Mouse (Mus musculus) heart, postnatal 0 days (tissue): Measurements from ENCODE around the gene Dusp1.

ENCODE experiments used
- CTCF ChIP-seq: IDR thresholded peaks from 2 replicates; pipeline ENCODE4 v1.5.1; 2016; ENCODE audit warnings: antibody characterized with exemption, control low read depth, low read depth
- EP300 ChIP-seq: IDR thresholded peaks from 2 replicates; pipeline ENCODE4 v1.6.1; 2016; ENCODE audit warnings: antibody characterized with exemption, low read depth

DNA sequence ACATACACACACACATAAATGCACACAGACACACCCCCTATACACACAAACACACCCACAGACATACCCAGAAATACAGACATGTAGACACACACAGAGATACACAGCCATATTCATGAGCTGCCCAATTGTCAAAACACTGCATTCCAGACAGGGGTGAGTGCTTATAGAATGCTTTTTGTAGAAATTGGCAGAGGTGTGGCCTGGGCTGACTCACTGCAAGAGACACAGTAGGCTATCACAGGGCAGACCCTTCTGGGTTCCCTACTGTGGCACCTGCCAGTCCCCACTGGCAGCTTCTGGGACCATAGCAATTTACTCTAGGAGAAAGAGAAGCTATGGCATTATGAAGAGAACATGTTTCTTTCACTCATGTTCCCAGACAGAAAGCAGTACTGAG, 37.6 kb downstream of the Dusp1 start:
- TF ChIP-seq CTCF (no peak), EP300 (no peak)
